Mouse (Mus musculus): ENCODE measurements around the gene Gm43064.
"Not testable (repeated sequence)": the region's sequence is repeated elsewhere in the genome, so short reads cannot be mapped to it uniquely, and the experiment has no call there.

Gene Gm43064

DNA sequence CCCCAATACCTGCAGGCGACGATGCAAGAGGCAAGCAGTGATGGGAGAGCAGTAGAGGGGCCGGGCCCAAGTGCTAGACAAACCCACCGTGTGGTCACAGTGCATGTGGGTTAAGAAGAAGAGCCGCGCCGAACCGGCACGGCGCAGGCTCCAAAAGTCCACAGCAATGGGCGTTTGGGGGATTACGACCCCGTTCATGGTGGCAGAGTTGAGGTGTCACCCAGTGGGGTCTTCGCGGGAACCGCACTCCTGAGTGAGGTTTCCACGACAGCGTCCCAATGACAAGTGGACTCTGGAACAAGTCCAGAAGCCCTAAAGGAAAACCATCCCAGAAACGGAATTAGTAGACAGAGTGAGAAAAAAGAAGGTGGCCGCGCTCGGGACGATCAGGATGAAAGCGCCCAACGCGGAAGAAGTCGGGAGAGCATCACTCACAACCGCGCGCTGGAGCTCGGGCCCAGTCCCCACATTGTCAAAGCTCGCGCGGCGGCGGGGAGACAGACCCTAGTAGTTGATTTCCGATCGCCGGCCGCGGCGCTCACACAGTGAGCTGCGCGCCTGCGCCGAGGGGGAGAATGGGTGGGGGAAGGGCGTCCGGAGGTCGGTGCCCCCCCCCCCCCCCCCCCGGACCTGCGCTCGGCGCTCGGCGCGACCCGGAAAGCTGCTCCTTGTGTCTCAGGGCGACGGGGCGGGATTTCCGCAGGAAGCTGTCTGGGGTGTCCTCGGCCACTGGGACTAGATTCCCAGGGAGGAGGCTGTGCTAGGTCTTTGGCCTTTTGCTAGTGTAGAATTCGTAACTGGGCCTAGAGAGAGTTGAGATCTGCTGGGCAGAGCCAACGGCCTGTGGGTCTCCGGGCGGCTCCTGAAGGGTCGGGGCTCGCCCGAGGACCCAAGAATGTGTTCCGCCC lies at the start of gene Gm43064, which contains the start of the genes Dclre1b and Ap4b1:
Gene Gm43064 (plus strand): TSS at position 683 of the 908 bp plus-strand sequence.
Gene Dclre1b (minus strand): TSS at position 554 of the 908 bp plus-strand sequence.
Gene Ap4b1 (plus strand): TSS at position 630 of the 908 bp plus-strand sequence.
- DNase-seq = peak; percentile 91 to 95

DNA sequence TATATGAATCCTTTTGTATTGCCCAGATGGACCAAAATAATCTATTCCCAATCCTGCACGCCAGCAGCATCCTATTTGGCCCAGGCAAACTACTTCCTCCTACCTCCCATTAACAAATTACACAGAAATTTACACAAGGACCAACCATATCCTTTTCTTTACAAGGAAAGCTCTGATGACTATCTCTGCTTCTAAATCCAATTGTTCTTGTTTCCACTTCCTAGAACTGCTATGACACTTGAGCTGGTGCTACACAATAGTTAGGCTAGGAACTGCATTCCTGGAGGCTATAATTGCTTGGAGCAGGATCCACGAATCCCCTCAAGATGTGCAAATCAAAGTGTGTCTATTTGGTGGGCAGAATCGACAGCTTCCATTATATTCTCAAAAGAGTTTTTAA lies 42.6 kb upstream of the Gm43064 start:
- no peak for DNase-seq

DNA sequence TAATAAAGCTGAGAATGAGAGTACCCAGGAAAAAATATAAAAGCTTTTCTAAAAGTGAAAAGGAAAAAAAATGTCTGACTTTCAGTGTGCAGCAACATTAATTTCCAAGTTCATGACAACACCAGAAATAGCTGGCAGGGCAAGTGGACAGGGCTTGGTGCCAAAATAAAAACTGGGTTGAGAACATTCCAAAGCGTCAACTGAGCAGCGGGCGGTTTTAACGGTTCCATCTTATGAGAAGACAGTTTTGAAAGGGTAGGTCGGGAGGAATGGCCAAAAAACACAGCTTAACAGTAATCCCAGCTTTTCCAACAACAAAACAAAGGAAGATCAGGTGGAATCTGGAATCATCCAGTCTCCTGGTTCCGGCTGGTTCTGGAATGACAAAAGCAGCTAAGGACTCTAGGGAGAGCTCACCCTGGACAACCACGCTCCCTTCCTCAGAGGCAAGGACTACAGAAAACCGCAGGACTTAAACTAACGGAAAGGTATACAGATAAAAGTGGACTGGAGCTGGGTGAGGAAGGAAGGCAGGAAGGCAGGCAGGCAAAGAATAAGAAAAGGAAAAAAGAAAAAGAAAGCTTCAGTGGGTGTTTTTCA lies 37.7 kb upstream of the Gm43064 start:
- no peak for DNase-seq

DNA sequence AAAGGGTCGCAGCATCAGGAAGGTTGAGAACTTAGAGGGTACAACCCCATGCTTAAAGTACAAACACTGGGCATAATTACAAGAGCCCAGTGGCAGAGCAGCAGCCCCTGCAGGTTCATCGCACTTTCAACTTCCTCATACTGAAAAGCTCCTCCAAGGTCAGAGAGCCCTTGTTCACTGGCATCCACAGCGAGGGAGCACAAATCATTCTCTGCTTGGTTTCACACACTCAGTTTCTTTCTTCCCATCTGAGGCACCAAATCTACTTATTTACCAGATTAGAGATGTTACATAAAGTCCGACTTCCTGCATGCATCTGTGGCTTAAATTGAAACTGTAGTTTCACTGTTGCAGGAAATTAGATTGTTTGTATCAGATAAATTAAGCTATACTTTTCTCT lies 36.5 kb upstream of the Gm43064 start:
- DNase-seq = no peak

DNA sequence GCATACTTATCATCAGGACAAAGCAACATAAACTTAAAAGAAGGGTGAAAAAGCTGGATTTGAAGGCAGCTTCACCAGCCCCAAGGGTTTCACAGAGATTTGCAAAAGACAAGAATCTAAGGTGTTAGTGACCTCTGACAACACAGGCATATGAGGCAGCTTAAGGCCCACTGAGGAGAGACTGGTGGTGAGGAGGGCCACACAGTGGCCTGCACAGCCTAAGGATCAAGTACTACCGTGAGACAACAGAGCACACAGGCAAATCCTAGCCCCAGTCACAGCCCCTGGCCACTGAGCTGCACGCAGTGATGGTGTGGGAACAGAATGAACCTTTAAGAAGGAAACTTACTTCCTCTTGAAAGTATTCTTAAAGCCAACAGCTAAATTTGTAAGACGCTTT lies 35.9 kb upstream of the Gm43064 start:
- DNase-seq = peak; percentile 49 to 52

DNA sequence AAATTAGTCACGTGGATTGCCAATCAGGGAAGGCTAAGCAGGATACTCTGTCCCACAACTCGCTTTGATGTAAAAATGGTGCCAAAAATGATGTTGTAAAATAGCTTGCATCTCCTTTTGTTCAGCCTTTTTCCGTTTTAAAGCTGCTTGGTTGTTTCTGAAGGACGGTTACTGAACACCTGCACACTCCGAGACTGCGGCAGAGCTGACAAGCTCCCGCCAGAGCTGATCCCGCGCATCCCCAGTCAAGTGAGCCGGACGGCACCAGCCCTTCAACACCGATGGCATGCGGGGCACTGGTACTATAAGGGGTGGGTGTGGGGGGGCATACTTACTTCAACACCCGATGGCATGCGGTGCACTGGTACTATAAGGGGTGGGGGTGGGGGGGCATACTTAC lies 35.4 kb upstream of the Gm43064 start:
- peak; percentile 64 to 80 for DNase-seq

DNA sequence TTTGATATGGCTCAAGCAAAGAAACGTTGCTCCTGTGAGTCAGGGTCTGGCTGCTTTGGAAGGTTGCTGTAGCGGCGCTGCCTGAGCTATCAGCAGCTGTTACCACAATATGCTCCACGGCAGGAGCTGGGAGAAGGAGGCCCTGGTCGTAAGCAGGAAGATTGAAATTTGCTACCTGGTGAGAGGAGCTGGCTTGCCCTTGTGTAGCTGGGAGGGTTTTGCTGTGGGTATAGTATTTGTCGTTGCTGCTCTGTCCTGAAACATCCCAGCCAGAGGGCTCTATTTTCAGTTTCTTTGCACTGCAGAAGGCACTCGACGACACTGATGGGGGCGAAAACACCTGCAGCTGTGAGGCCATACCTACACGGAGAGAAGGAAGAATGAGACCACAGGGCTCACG lies 31.4 kb upstream of the Gm43064 start:
- DNase-seq = peak; percentile 67 to 75

DNA sequence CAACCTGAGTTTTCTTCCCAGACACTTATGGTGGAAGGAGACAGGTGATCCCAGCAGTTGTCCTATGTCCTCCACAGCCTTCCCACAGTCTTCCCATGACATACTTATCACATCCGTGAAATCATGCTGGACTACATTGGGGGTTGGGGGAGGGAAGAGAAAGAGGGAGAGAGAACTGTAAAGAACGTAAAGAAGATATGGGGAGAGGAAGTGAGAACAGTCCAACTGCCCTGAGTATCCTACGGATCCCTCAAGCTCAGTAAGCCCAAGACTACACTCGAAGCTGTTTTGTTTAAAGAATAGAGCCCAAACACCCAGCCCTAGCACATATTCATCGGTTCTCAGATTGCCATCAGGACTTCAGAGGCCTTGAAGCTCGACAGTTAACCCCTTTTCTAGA lies 30.7 kb upstream of the Gm43064 start:
- DNase-seq = peak in 1 of 2 experiments; percentile 8

DNA sequence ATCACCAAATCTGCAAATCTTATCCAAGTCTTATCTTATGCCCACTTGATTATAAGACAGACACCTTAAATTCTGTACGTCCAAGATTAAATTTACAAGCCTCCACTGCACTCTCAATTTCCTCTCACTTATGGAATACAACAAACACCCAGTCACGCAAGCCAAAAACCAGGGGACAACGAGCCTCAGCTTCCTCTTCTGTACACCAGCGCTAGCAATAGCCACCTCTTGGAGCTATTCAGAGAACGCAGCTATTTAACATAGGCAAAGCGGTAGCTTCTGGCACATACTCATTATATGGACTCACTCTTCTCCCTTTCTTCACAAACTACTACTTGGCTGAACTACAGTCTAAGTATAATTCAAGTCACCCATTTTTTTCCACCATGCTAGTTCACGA lies 30.2 kb upstream of the Gm43064 start:
- DNase-seq = peak in 1 of 2 experiments; percentile 13

DNA sequence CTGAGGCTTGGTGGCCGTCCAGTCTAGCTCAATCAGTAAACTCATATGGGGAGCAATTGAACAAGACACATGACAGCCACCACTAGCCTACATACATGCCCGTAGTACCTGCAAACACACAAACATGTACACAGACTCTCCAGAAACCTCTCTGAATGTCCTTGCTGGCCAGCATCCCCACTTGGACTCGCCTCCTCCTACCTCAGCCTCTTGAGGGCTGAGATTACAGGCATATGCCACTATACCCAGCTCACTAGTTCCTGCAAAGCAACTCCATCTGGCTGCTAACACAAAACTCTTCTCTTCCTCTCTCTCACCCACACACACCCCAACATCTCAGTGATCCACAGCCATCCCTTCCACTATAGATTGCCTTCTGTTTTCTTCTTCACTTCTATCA lies 29.1 kb upstream of the Gm43064 start:
- DNase-seq = peak in 1 of 2 experiments; percentile 28

DNA sequence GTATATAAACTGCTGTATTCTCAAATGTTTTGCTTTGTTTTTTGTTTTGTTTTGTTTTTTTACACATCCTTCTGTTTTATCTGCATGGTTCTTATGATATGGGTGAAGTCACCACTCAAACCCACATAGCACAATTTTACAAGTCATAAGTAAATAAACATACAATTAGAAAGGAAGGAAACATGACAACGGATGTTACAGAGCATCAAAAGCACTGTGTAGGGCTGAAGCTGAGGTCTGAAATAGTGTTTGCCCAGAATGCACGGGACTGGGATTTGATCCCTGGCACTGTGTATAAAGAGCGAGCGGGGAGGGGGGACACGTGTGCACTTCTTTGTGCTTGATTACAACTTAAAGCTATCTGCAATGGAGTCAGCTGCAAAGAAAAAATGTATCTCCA lies 28.6 kb upstream of the Gm43064 start:
- DNase-seq = no peak

DNA sequence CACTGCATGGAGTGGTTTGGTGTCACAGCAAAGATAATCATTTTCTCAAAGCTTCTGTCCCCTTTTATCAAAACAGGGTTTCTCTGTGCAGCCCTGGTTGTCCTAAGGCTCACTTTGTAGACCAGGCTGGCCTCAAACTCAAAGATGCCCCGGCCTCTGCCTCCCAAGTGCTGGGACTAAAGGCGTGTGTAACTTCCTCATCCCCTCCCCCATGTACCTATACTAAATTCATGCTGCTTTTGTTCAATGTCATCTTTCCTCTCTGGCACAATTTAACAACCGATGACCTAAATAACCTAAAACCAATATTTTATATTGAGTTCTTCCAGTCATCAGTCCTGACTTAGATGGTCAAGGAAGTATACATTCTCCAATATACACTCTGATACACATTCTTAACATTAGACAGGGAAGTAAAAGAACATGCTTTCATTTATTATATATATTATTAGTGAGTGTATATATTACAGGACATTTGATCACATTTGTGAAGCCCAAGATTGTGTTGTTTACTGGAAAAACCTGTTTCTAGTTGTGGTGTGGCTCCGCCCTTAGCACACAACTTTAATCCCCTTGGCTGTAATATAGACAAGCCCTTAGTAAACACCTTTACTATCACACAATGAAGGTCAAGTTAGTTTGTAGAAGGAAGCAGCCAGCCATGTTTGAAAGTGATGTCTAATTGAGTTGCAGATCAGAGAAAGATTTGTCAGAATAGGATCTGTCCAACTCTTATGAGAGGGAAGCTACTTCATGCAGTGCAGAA lies 26.3 kb upstream of the Gm43064 start:
- DNase-seq = no peak

DNA sequence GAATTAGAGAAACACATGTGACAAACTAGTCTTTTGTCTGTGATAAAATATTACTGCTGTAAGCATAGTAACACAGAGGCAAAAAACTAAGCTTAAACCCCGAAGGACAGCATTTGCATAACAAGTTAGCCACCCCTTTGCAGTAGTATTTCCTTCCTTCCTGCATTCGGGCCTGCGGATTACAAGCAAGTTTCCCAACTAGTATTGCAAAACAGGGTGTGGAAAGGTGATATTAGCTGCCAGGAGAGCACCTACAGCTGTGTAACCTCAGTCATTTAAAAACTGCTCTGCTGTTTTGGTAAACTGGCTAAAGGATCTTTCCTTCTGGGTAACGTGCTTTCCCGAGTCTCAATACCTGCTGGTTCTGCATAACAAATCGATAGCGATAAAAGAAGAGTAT lies 22.1 kb upstream of the Gm43064 start:
- DNase-seq = no peak

DNA sequence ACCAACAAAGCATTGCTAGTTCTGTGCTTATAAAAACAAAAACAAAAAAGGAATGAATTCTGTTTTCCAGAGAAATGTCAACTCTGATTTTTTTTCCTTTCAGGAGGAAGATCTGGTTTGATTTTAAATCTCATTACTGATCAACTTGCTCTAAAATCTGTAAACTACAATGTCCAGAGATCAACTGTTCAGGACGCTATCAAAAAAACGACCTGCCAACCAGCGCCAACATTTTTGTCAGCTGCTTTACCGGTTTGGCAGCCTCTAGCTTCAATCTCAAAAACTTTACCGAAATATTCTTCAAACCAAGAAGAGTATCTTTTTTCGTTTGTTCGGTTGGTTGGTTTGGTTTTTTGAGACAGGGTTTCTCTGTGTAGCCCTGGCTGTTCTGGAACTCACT lies 20.3 kb upstream of the Gm43064 start:
- no peak for DNase-seq

DNA sequence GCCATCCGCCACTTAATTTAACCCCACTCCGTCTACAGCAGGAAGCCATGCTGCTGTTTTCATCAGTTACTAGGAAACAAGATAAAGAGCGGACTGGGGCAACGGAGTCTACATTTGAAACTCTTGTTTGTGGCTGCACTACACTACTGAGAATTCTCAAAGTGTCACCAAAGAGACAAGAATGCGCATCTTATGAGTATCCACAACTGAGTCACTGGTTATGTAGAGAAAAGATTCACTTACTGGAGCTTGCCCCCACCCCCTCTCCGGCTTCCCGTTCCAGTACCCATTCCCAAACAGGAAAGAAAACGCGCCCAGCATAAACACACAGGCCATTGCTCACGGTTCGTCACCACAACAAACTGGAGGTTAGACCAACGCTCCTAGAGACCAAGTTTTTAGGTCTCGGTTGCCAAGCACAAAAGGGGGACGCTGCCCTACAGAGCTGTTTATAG lies 19.5 kb upstream of the Gm43064 start:
- DNase-seq = peak; percentile 37 to 40

DNA sequence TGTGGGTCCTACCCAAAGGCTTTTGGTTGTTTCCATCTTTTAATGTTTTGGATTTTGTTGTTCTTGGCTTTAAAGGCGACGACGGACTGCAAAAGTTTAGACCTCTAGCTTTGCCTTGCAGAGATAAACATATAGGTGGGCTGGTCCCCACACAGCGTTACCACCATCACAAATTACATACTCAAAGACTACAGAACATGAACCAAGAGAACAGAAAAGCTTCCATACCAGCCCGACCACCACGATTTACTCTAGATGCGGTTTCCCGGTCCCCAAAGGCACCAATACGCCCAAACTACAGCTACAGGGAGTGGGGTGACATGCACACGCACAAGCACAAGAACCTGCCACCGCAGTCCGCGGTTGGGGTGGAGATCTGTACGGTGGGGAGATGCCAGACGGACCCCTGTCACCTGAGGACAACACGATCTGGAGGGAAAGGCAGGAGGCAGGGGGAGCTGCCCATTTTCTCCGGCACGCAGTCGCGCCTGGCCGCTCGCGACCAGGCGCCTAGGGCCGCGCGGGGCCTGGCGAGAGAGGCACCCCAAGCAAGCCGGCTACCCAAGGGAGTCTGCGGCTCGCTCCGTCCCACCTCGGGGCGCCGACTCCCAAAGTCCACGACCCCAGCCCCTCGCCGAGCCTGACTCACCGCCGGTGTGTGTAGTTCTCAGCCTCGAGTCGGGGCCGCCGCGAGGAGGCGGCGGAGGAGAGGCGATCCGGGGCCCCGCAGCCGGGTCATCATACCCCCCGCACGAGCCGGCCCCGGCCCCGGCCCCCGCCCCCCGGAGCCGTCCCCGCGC lies 18.8 kb upstream of the Gm43064 start:
- peak; percentile 54 to 69 for DNase-seq

DNA sequence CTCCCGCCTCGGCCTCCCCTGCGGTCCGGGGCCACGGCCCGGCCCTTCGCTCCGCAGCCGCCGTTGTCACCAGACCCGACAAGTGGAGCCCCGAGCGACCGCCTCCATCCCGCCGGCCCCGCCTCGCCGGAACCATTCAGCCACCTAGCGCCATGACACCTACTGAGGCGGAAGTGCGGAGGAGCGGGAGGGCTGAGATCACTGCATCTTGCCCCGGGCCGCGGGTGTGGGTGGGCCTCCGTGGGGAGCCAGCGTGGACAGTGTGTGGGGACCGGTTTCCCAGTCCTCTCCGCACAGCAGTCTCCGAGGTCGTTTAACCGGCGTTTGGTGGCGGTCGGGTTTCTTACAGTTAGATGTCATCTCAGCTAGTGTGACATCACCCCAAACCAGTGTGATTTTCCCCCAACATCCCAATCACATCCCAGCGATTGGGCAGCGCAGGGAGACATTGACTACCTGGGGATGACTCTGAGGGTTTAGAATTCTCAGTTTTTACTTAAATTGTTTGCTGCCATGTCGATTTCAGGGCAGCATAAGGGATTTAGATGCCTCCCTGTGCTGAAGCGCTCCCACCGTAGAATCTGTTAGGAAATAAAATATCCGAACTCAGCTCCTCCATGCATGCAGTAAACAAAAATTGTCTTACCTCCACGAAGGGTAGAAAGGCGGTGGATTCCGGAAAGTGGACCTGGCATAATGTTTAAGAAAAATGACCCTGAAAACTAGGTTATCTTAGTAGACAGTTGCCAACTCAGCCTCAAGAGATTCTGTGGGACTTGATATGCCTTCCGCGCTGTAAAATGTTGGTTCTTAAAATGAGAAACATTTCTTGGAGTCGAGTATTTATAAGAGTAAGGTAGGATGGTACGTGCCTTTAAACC lies 17.9 kb upstream of the Gm43064 start, which contains the start of gene Hipk1:
Gene Hipk1 (minus strand): TSS at position 334 of the 881 bp plus-strand sequence.
- DNase-seq = peak; percentile 93 to 96

DNA sequence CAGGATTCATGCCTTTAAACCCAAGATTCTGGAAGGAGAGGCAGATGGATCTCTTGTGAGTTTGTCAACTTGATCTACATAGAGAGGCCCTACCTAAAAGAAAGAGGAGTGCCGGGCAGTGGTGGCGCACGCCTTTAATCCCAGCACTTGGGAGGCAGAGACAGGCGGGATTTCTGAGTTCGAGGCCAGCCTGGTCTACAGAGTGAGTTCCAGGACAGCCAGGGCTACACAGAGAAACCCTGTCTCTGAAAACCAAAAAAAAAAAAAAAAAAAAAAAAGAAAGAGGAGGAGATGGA lies 17.3 kb upstream of the Gm43064 start:
- DNase-seq = not testable (repeated sequence)

DNA sequence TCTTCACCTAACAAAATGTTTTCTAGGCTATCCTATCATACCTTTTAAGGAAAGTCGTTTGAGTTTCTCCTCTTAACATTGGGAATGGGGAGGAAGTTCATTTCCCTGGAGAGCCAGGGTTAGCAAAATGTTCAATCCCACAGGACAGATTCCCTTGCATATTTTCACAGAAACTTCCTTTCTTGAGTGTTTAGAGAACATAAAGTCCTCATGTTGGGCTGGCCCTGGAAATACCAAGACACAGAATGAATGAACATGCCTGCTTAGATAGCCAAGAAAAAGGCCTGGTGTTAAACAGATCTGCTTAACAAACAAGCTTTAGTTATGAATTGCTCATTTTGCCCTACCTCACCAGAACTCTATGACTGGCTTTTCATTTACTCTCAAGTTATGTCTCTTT lies 16.8 kb upstream of the Gm43064 start:
- DNase-seq = no peak

DNA sequence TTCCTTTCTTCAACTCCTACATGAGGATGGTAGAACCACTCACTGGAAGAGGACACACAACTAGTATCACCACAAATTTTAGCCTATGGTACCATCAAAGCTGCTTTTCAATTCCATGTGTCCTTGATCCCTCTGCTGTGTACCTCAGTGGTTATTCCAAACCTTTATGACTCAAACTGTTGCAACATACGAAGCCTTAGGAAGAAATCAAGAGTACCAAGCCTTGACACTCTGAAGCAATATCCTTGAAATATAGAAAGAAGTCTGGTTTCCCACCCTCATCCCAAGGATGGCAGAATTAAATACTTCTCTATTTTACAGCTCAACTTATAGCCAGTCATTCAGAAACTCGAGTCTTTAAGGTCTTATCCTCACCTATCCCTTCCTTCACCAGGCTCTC lies 13.0 kb upstream of the Gm43064 start:
- DNase-seq = no peak

DNA sequence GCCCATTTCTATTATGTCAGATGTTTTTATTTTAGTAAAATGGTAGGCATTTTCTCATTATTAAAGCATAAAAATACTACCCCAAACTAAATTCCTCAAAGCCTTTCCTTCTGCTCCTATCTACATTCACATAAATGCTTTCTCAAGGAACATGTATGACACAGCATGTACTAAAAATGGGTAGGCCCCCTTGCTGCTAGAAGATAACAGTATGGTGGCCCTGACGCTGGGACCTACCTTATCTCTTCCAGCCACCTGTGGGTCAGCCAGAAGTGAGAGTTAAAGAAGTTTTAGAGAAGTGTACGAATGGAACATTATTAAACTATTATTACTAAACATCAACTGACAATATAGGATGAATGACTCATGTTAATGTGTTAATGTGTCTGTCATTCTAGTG lies 9.9 kb upstream of the Gm43064 start:
- no peak for DNase-seq

Measured in thymus, postnatal 36 days (tissue).